Mouse (Mus musculus) embryonic facial prominence, embryonic 12.5 days (tissue): ENCODE data around the gene Rpl37a. TPM values are rescaled to one million over a fixed set of nuclear protein-coding genes. Genes with fewer than 3 reads are reported as not detected.

Source experiments
- ATAC-seq: fragments of 200-750 bp; cut with Nextera tagmentation; 2 replicates; pipeline ENCODE4 v1.8.0; 2017; ENCODE audit not compliant: insufficient number of reproducible peaks, insufficient read depth, low FRiP score, low TSS enrichment
- H3K27ac ChIP-seq: fragments of 300-500 bp; sonication (generic); 2 replicates; pipeline ENCODE4 v1.5.1; 2016; ENCODE audit warnings: mild to moderate bottlenecking
- H3K27me3 ChIP-seq: fragments of 300-500 bp; sonication (generic); 2 replicates; pipeline ENCODE4 v1.6.1; 2016; ENCODE audit warnings: mild to moderate bottlenecking, moderate library complexity
- H3K36me3 ChIP-seq: fragments of 300-500 bp; sonication (generic); 2 replicates; pipeline ENCODE4 v1.6.1; 2016; ENCODE audit warnings: mild to moderate bottlenecking
- H3K4me1 ChIP-seq: fragments of 300-500 bp; sonication (generic); 2 replicates; pipeline ENCODE4 v1.6.1; 2016
- H3K4me2 ChIP-seq: fragments of 300-500 bp; sonication (generic); replicated peaks from 2 replicates; pipeline ENCODE4 v1.6.1; 2016; ENCODE audit warnings: mild to moderate bottlenecking, moderate library complexity
- H3K4me3 ChIP-seq: fragments of 300-500 bp; sonication (generic); 2 replicates; pipeline ENCODE4 v1.5.1; 2016; ENCODE audit warnings: mild to moderate bottlenecking
- H3K9ac ChIP-seq: fragments of 300-500 bp; sonication (generic); 2 replicates; pipeline ENCODE4 v1.6.1; 2016; ENCODE audit warnings: mild to moderate bottlenecking, moderate library complexity
- H3K9me3 ChIP-seq: fragments of 300-500 bp; sonication (generic); 2 replicates; pipeline ENCODE4 v1.6.1; 2016; ENCODE audit warnings: mild to moderate bottlenecking, moderate library complexity
- whole genome bisulfite sequencing: fragments of 180-500 bp; shearing (Covaris S2); methylation state at CpG from one replicate; pipeline ENCODE4 v1.1.7; 2016; 5-methylcytosine and 5-hydroxymethylcytosine counted together
- polyA plus RNA-seq: library from polyadenylated mRNA; unstranded; fragments of >200 nt; fragmentation: Nextera tagmentation; extraction: Ambion mirVana; gene quantifications from 2 replicates; pipeline ENCODE4 v1.2.1, GENCODE M21; 2016

The Rpl37a gene
- polyA plus RNA-seq = 1,687 and 1,781 TPM in 2 replicates

DNA sequence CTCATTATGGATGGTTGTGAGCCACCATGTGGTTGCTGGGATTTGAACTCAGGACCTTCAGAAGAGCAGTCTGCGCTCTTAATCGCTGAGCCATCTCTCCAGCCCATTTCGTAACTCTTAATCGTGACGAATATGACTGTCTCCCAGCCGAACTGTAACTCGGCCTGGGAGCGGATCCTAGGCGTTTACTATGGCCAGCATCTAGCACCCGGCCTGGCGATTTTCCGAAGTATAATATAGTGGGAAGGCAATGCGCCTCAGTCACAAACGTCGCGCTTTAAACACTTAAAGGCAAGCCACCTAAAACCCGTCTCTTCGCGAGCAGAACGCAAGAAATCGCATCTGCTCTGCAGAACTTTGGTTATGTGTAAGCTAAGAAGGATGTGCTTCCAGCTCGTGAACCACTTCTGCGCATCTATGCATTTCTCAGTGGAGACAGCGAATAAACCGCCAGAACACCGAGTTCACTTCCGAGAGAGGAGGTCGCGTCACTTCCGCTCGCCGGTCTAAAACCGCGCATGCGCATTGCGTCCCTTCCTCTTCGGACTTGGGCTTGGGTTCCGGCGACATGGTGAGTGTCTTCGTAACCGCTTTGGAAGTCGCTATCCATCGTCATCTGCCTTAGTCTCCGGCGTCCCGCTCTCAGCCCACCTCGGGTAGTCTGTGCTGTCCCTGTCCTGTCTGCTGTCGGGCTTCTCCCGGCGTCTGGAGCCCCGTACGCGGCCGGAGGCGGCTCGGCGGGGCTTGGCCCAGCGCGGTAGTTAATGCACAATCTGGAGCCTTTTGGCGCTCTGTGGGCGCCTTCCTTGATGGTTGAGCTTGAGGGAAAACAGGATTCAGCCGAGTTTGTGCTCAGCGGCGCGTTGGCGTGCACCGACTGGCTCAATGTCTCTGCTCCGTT lies at the start of gene Rpl37a:
Gene Rpl37a (plus strand): TSS at position 538 of the 901 bp plus-strand sequence.
- Histone ChIP-seq H3K4me2 (peak within 1 kb of the TSS; percentile 84), H3K27me3 (no peaks in the 10 kb centered on the region), H3K4me3 (peak within 1 kb of the TSS; percentile 69), H3K27ac (peak within 1 kb of the TSS; percentile 94), H3K9ac (peak within 1 kb of the TSS; percentile 84), H3K4me1 (peaks cover 16% of the 10 kb centered on the region), H3K36me3 (peaks cover 24% of the 10 kb centered on the region), H3K9me3 (no peaks in the 10 kb centered on the region)
- peak; percentile 69 for ATAC-seq
- 2% methylated on average over 68 of the region's 68 CpGs for WGBS

DNA sequence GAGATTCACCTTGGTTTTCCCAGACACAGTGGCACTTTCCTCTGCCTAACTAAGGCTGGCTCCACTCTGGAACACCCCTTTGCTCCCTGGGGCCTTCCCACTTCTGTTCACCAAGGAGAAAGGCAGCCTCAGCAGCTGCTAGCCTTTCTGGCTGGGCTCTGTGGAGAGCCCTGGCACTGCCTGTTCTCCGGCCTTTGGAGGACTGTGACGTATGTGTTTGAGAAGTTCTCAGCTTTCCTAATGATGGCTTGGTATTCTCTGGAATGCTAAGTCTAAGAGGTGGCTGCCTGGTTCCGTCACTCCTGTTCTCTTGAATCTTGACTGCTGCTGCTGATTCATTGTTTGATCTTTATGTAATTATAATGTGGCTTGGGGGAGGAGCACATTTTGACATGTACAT lies 38.0 kb upstream of the Rpl37a start:
- Histone ChIP-seq H3K9ac (no peak overlapping the region), H3K27me3 (no peaks in the 10 kb centered on the region), H3K9me3 (no peaks in the 10 kb centered on the region), H3K27ac (no peak overlapping the region), H3K4me1 (no peaks in the 10 kb centered on the region), H3K36me3 (no peaks in the 10 kb centered on the region), H3K4me2 (no peak overlapping the region), H3K4me3 (no peak overlapping the region)
- ATAC-seq = no peak
- WGBS = 33% methylated on average over 3 of the region's 3 CpGs

DNA sequence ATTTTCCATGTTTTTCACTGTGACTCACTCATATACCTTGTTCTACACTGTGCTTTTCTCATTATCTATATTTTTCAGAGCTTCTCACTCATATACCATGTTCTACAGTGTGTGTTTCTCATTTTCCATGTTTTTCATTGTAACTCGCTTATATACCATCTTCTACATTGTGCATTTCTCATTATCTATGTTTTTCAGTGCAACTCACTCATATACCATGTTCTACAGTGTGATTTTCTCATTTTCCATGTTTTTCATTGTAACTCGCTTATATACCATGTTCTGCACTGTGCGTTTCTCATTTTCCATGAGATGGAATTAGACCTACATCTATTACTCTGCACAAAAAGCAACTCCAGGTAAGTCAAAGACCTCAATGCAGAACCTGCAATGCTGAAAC lies 14.8 kb upstream of the Rpl37a start:
- Histone ChIP-seq H3K9me3 (no peaks in the 10 kb centered on the region), H3K4me2 (no peak overlapping the region), H3K4me1 (no peaks in the 10 kb centered on the region), H3K9ac (no peak overlapping the region), H3K27me3 (no peaks in the 10 kb centered on the region), H3K4me3 (no peak overlapping the region), H3K36me3 (no peaks in the 10 kb centered on the region), H3K27ac (no peak overlapping the region)
- ATAC-seq = no peak
- 46% methylated on average over 3 of the region's 3 CpGs for WGBS

DNA sequence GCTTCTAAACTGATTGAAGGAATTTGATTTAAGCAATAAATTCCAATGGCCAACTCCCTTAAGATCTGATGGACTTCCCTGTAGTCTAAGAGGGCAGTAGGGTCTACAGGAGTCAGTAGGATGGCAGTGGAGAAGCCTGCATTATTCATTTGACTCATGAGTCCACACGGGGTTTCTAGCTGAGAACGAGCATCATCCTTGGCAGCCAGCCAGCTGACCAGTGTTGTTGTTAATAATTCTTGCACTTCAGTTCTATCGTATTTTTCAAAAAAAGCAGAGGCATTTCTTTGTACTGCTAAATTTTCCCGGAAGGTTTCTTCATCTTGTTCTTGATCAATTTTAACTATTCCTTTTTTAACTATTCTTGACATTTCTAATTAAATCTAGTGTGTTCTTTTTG lies 12.4 kb upstream of the Rpl37a start:
- Histone ChIP-seq H3K4me2 (no peak overlapping the region), H3K27me3 (no peaks in the 10 kb centered on the region), H3K27ac (no peak overlapping the region), H3K4me1 (no peaks in the 10 kb centered on the region), H3K9ac (no peak overlapping the region), H3K4me3 (no peak overlapping the region), H3K36me3 (no peaks in the 10 kb centered on the region), H3K9me3 (no peaks in the 10 kb centered on the region)
- ATAC-seq = no peak
- WGBS = 64% methylated on average over 4 of the region's 4 CpGs

DNA sequence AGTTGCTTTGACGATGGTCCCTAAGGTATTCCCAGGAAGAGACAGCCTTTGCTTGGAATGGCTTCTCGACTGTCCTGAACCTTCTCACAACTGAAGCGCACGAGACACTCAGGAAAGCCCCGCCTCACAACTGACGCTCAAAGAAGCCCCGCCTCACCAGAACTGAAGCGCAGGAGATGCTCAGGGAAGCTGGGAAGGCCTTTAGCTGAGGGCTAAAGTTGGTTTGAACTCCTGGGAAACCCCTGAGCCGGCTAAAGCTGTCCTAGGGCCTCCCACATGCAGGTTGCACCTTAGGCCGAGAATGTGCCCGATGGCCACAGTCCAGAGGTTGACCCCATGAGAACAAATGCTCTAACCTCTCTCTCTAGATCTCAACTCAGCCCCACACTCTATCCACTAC lies 10.6 kb upstream of the Rpl37a start, which contains the start of gene Ankar:
Gene Ankar (minus strand): TSS at position 101 of the 400 bp plus-strand sequence.
- 84% methylated on average over 11 of the region's 11 CpGs for WGBS
- ATAC-seq = no peak
- H3K4me3 ChIP-seq = no peak within 1 kb of the TSS

DNA sequence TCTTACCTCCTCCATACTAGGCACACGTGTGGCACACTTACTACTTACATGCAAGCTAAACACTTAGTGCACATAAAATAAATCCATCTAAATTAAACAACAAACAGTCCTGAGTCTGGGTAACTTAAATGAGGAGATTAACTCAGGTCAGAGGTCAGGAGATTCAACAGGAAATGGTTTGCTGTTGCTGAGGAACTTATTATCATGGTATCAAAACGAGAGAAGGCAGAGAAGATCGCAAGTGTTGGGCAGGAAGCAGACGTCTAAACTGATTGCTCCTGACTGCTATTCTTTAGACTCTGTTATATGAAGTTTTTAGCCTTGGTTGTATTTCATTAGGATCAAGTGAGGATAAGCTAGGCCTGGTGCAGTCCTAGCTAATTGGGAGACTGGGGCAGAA lies 3.6 kb upstream of the Rpl37a start:
- no peaks in the 10 kb centered on the region for H3K36me3 ChIP-seq
- H3K27ac ChIP-seq = no peak overlapping the region
- no peak for ATAC-seq
- no peaks in the 10 kb centered on the region for H3K9me3 ChIP-seq
- no peak overlapping the region for H3K4me3 ChIP-seq
- no peak overlapping the region for H3K9ac ChIP-seq
- H3K4me2 ChIP-seq = no peak overlapping the region
- peaks cover 5% of the 10 kb centered on the region for H3K4me1 ChIP-seq
- H3K27me3 ChIP-seq = no peaks in the 10 kb centered on the region
- WGBS = 51% methylated on average over 4 of the region's 4 CpGs

More for the DNA sequence above, 10.6 kb upstream of the Rpl37a start, which contains the start of gene Ankar:
- Histone ChIP-seq H3K27ac (no peak within 1 kb of the TSS), H3K27me3 (no peaks in the 10 kb centered on the region), H3K36me3 (no peaks in the 10 kb centered on the region), H3K9ac (no peak within 1 kb of the TSS), H3K9me3 (no peaks in the 10 kb centered on the region), H3K4me1 (no peaks in the 10 kb centered on the region), H3K4me2 (no peak within 1 kb of the TSS)

DNA sequence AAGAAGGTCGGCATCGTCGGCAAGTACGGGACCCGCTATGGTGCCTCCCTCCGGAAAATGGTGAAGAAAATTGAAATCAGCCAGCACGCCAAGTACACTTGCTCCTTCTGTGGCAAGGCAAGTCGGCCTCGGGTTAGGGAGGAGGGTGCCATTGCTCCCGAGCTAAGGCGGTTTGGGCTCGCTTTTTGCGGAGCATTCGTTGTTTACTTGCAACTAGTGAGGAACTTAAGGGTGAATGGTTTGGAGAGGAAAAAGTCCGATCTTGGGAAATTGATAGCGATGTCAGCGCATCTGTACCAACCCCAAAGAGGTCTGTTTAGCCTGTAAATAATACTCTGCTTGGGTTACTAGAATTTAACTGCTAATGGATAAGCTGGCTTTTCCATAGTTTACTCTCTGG lies 594 bp downstream of the Rpl37a start:
- WGBS = under 1% methylated on average over 17 of the region's 17 CpGs
- H3K27ac ChIP-seq = peak overlapping the region; percentile 94
- ATAC-seq = no peak

DNA sequence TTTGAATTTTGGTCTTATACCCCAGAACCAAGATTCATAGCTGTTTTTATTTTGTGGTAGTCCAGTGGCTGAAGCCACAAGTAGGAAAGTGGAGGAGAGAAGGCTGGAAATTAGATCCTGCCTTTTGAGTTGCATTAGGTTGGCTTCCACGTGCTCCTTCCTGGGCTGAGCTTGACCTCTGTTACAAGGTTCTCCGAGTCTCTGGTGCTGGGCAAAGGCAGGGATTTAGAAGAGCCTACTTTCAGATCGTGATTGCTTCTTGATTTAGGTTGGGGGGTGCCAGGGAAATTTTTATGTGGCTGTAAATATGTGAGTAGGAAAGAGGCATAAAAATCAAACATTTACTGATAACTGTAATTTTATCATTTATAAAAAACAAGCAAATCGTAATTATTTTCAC lies 3.5 kb downstream of the Rpl37a start:
- Histone ChIP-seq H3K9ac (no peak overlapping the region), H3K4me3 (no peak overlapping the region), H3K4me2 (no peak overlapping the region), H3K27me3 (no peaks in the 10 kb centered on the region), H3K27ac (no peak overlapping the region), H3K36me3 (peaks cover 24% of the 10 kb centered on the region), H3K4me1 (peaks cover 16% of the 10 kb centered on the region), H3K9me3 (no peaks in the 10 kb centered on the region)
- 69% methylated on average over 4 of the region's 4 CpGs for WGBS
- no peak for ATAC-seq

More for the DNA sequence above, 594 bp downstream of the Rpl37a start:
- Histone ChIP-seq H3K27me3 (no peaks in the 10 kb centered on the region), H3K4me1 (peaks cover 16% of the 10 kb centered on the region), H3K36me3 (peaks cover 24% of the 10 kb centered on the region), H3K9me3 (no peaks in the 10 kb centered on the region), H3K4me3 (peak overlapping the region; percentile 69), H3K4me2 (peak overlapping the region; percentile 84), H3K9ac (peak overlapping the region; percentile 84)

DNA sequence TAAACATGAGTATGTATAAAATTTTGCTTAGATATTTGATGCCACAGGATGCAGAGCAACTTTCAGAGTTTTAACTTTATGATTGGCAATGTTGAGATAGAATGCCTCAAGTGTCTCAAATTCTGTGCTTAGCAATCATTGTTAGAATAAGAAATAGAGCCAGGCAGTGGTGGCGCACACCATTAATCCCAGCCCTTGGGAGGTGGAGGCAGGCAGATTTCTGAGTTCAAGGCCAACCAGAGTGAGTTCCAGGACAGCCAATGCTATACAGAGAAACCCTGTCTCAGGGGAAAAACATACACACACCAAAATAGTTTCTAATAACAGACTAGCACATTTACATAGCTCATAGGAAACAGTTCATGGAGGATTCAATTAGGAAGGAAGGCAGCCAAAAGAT lies 4.0 kb downstream of the Rpl37a start:
- peaks cover 16% of the 10 kb centered on the region for H3K4me1 ChIP-seq
- no peak overlapping the region for H3K4me2 ChIP-seq
- no peak overlapping the region for H3K4me3 ChIP-seq
- H3K27ac ChIP-seq = no peak overlapping the region
- H3K9ac ChIP-seq = no peak overlapping the region
- no peaks in the 10 kb centered on the region for H3K9me3 ChIP-seq
- no peaks in the 10 kb centered on the region for H3K27me3 ChIP-seq
- 100% methylated on average over 1 of the region's 1 CpGs for WGBS
- no peak for ATAC-seq
- H3K36me3 ChIP-seq = peaks cover 24% of the 10 kb centered on the region

DNA sequence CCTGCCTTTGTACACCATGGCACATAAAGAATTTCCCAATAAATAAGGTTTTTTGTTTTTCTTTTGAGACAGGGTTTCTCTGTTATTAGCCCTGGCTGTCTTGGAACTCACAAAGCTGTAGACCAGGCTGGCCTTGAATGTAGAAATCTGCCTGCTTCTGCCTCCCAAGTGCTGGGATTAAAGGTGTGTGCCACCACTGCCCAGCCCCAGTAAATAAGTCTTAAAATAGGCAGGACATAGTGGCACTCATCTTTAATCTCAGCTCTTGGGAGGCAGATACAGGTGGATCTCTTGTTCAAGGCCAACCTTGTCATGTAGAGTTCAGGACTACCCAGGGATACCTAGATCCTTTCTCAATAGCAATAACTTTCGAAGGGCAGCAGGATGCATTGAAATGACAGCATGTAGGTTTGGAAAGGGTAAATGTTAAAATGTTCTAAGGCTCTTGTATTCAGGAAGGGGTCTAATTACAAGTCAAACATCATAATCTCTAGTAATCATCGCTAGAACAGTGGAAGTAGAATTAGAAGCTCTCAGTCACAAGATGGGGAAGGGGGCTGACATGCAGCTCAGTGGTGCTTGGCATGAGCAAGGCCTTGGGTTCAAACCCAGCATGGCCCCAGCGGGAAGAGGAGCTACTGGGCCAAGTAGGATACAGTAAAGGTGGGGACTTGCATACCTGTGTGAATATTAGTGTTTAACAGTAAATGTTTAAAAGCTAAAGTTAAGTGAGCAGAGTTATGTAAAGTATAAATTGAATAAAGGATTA lies 4.7 kb downstream of the Rpl37a start:
- H3K36me3 ChIP-seq = peaks cover 27% of the 10 kb centered on the region
- H3K27me3 ChIP-seq = no peaks in the 10 kb centered on the region
- peaks cover 16% of the 10 kb centered on the region for H3K4me1 ChIP-seq
- no peak overlapping the region for H3K9ac ChIP-seq
- H3K9me3 ChIP-seq = no peaks in the 10 kb centered on the region
- H3K4me2 ChIP-seq = no peak overlapping the region
- no peak overlapping the region for H3K4me3 ChIP-seq
- 74% methylated on average over 3 of the region's 3 CpGs for WGBS
- no peak overlapping the region for H3K27ac ChIP-seq
- no peak for ATAC-seq

DNA sequence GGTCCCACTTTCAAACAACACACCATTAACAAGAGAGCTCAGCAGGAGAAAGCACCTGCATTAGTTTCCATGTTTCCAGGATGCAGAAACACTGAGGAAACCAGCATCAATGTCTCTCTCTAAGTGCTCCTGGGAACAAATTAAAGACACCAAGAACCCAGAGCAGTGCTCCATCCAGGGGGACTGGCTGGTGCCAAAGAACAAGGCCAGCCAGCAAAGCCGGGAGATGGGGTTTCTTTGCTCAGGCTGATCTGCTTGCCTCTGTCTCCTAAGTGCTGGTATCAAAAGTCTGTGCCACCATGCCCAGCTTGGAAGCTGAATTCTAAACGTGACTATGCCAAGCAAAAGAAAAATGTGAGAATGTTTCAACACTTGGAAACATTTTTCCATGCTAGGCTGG lies 5.3 kb downstream of the Rpl37a start:
- Histone ChIP-seq H3K9me3 (no peaks in the 10 kb centered on the region), H3K9ac (no peak overlapping the region), H3K36me3 (peaks cover 27% of the 10 kb centered on the region), H3K27ac (no peak overlapping the region), H3K4me3 (no peak overlapping the region), H3K4me2 (no peak overlapping the region), H3K27me3 (no peaks in the 10 kb centered on the region), H3K4me1 (peaks cover 16% of the 10 kb centered on the region)
- no peak for ATAC-seq
- 53% methylated on average over 2 of the region's 2 CpGs for WGBS

DNA sequence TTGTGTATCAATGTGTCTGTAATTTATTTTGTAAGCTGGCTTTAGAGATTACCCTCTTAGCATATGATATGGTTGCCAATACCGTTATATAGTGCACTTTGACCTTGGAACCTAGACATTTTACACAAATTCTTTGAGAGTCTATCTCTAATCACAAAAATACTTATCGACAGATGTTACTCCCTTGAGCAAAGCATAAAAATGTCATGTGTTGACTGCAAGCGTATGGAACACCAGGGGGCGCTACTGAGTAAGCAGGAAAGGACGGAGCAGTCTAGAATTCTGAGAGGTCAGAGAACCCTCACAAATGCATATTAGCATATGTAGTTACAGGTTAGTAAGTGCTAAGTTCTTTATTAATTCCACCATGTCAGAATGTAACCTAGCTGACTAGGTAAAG lies 5.8 kb downstream of the Rpl37a start:
- Histone ChIP-seq H3K27me3 (no peaks in the 10 kb centered on the region), H3K36me3 (peaks cover 27% of the 10 kb centered on the region), H3K9ac (no peak overlapping the region), H3K4me3 (no peak overlapping the region), H3K9me3 (no peaks in the 10 kb centered on the region), H3K4me2 (no peak overlapping the region), H3K4me1 (peaks cover 16% of the 10 kb centered on the region), H3K27ac (no peak overlapping the region)
- WGBS = 6% methylated on average over 5 of the region's 5 CpGs
- ATAC-seq = no peak
